Mouse (Mus musculus) erythroblast, embryonic 14.5 days (primary cell): Measurements from ENCODE around the gene Strn.

Source experiments
- GATA1 ChIP-seq: IDR thresholded peaks from 2 replicates; pipeline ENCODE4 v1.6.1; 2012; ENCODE audit warnings: low read length, inconsistent platforms, mixed read lengths
- TAL1 ChIP-seq: IDR thresholded peaks from 3 replicates; pipeline ENCODE4 v1.6.1; 2012; ENCODE audit warnings: low read length, inconsistent platforms, mixed read lengths

DNA sequence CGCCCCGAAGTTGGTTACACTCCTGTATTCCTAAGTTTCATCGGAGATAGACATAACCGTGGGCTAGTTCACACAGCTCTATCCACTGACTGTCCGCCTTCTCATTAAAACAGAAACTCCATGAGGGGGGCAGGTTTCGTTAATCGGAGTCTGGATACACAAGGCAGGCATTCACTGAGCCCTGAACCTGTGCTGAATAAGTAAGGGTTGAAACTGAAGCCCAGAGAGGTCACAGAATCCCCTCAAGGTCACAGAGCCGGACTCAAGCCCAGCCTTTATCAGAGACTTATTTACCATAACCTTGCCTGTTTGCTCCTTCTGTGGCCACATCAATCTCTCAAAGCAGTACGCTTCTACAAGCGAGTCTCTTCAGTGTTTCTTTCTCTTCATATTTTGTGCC lies 2.2 kb downstream of the Strn start:
- TF ChIP-seq GATA1 (no peak), TAL1 (no peak)
